Mouse (Mus musculus): ENCODE data around the gene Clec2d.

Clec2d gene

DNA sequence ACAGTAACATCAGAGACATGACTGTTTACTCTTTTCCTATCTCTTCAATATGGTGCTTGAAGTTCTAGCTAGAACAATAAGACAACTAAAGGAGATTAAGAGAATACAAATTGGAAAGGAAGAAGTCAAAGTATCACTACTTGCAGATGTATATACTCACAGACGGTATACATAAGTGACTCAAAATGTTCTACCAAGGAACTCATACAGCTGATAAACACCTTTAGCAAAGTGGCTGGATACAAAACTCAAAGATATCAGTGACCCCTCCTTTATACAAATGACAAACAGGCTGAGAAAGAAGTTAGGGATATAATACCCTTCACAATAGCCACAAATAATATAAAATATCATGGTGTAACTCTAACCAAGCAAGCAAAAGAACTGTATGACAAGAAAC is 40.6 kb downstream of the Clec2d start:
- in situ Hi-C loops (cut with MboI, MseI): no loop called here

GRCm38 (mm10) chr6:129222188-129222800 is 41.9 kb downstream of the Clec2d start:
- in situ Hi-C loops (cut with MboI, MseI): no loop called here

GRCm38 (mm10) chr6:129223611-129224010 is 43.2 kb downstream of the Clec2d start:
- in situ Hi-C loops (cut with MboI, MseI): no loop called here

- in situ Hi-C loops (cut with MboI, MseI): no loop called here
These were observed 43.7 kb downstream of the Clec2d start for GRCm38 (mm10) chr6:129224090-129224489.

- in situ Hi-C loops (cut with MboI, MseI): no loop called here
These were observed 44.7 kb downstream of the Clec2d start for GRCm38 (mm10) chr6:129225078-129225477.

DNA sequence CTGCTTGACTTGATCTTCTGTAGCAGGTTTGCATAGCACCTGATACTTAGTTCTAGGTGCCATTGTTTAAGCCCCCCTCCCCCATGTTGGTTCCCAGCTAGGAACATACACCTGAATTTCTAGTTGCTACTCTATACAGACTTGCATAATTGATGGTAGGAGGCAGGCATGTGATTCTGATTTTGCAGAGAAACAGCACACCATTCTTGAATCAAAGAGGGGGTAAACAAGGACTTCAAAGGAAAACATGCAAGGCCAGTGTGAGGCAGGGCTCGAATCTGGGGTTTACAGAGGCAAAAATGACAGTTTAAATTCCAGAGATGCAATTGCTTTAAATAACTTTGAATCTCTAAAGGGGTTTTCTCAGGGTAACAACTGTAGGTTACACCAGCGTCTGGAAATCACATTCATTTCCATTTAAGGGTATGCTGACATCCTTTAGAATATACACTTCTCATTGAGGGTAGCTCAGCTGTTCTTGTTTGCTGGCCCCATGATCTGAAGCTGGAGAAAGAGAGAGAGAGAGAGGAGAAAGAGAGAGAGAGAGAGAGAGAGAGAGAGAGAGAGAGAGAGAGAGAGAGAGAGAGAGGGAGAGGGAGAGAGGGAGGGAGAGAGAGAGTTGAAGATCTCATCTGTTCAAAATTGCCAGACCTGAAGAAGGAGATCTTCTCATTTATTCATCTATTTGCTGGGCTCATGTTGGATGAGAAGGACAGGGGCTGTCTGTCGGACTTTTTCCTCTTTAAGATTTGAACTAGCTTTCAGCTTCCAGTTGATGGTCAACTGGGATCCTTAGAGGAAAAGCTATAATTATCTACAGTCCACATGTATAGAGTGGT is 48.7 kb downstream of the Clec2d start:
- in situ Hi-C loops (cut with MboI, MseI): no loop called here

DNA sequence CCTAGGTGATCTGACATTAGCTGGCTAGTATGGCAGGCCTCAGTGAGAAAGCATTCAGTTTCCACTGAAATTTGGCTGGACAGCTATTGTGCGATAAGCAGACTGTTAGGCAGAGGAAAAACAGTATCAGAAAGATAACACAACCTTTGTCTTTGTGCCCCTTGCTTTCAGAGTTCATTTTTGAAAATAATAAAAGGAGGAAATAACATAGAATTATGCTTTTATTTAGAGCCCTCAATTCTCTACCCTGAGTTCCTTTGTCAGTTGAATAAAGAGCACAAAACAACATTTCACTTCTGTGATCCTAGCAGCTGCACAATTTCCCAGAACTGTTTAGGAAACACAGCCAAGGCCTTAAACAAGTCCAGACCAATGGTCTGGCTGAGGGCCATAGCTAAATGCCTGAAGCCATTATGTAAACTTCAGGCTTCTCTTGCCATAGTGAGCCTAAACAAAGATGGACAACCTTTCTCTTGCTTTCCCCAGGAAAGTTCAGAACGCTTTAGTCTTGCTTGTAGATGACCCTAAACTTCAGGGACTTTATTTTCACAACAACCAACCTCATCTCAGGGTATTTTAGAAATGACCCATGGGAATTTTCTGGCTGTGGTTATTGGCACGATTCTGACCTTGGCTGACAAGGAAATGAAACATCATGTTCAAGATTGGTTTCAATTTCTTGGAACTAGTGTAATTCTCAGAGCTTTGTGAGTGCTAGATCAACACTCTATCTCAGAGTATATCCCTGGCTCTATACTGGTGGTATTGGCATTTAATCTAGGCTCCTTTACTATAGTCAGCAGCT is 49.6 kb downstream of the Clec2d start:
- in situ Hi-C loops (cut with MboI, MseI): loop anchor here in 1 of 2 experiments (5.0 to 10.0 kb wide), 2 partner anchors 48 to 1985 kb away; partner anchors contain the start of gene Clec2d

DNA sequence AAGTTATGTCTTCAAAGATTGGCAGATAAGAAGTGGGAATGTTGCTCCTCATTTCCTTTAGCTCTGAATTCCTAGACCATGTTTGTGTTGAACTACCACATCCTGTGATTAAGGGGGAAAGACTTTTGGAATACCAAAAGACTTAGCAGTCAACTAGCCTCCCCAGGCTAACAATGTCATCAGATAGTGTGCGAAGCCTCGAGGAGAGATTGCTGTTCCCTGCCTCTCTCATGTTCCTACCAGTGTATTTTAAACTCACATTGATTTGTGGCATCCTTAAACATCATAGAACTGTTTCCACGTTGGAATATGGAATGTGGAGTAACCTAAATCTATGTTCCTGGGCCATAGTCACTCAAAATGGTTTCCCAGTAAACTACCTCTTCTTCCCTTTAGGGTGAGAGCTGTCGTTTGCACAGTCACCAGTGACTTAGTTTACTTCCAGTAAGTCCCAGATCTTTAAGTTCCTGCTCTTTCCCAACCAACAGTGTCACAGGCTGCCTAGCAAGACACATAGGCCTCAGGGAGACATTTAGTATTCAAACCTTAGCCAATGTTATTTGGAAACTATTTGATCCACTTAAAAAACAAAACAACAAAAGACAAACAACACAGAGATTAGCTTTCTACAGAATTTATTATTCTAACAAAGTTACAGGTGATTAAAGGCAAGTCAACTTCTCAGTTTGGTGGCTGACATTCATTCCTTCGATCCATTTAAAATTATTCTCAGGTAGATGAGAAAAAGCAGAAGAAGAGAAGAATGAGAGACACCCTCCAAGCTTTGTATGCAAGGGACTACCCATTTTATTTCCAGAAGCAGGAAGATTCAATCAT is 51.8 kb downstream of the Clec2d start:
- in situ Hi-C loops (cut with MboI, MseI): loop anchor here in 1 of 2 experiments (5.0 to 10.0 kb wide), 2 partner anchors 50 to 1987 kb away; partner anchors contain the start of gene Clec2d

DNA sequence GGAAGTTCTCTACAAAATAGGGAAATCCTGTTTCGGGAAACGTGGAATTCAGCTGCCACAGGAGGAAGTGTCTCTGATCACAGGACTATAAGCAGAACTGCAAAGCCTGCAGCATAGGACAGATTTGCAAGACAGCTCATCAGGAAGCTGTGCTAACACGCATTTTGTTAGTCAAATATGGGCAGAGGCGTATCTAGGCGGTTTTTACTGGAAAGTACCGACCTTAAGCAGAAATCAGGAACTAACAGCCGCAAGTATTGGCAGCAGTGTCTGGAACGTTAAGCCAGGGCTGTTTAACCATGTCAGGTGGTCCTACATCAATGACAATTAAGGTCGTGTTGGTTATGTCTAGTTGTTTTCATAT is 52.4 kb downstream of the Clec2d start:
- in situ Hi-C loops (cut with MboI, MseI): loop anchor here in 1 of 2 experiments (5.0 to 10.0 kb wide), 2 partner anchors 51 to 1988 kb away; partner anchors contain the start of gene Clec2d

- in situ Hi-C loops (cut with MboI, MseI): loop anchor here in 1 of 2 experiments (5.0 to 10.0 kb wide), 2 partner anchors 51 to 1989 kb away; partner anchors contain the start of gene Clec2d
These were observed 53.0 kb downstream of the Clec2d start for GRCm38 (mm10) chr6:129233366-129233954.

GRCm38 (mm10) chr6:129233955-129234369 is 53.5 kb downstream of the Clec2d start:
- in situ Hi-C loops (cut with MboI, MseI): loop anchor here in 1 of 2 experiments (5.0 to 10.0 kb wide), 2 partner anchors 52 to 1989 kb away; partner anchors contain the start of gene Clec2d

DNA sequence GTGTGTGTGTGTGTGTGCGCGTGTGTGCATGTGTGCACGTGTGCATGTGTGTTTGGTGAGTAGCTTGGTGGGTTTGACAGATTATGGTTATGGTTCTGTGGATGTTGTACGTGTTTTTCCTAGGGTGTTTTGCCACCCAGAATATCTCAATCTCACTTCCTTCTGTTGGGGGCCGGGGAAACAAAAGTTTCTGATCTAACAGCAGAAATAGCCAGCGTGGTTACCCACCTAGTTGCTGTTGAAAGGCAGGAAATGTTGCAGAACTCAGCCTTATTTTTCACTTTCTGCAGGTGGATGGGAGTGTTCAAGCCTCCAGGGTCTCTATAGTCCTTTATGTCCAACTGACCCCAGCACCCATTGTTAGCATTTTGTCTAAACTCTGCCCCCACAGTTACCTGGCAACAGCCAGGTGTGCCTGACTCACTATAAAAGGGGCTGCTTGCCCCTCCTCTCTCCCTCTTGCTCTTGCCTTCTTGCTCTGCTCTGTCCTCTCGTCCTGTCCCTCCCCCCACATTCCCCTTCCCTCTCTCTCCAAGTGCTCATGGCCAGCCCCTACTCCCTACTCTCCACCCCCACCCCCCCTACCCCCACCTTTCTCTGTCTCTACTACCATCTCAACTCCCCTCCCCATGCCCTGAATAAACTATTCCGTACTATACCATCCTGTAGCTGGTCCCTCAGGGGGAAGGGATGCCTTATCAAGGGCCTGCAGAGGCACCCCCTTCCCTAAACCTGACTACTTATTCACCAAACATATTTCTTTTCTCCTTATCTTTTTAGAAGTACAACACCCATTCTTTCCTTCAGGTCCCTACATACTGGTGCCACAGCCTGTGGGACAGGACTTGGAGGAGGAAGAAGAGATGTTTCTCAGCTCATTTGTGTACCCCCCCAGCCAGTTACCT is 54.3 kb downstream of the Clec2d start:
- in situ Hi-C loops (cut with MboI, MseI): loop anchor here in 1 of 2 experiments (5.0 to 10.0 kb wide), 2 partner anchors 52 to 1990 kb away; partner anchors contain the start of gene Clec2d

GRCm38 (mm10) chr6:129235855-129236461 is 55.5 kb downstream of the Clec2d start:
- in situ Hi-C loops (cut with MboI, MseI): loop anchor here in 1 of 2 experiments (10.0 kb wide), 1 partner anchor 1991 kb away; no protein-coding TSS in a partner anchor
